Mouse (Mus musculus) heart, embryonic 11.5 days (tissue): Measurements from ENCODE around the gene Gm47289. TPM values are rescaled to one million over a fixed set of nuclear protein-coding genes. Genes with fewer than 3 reads are reported as not detected.

Experiments used
- ATAC-seq: fragments of 200-750 bp; cut with Nextera tagmentation; replicated peaks from 2 replicates; pipeline ENCODE4 v1.8.0; 2017; ENCODE audit warnings: moderate library complexity; ENCODE audit not compliant: insufficient number of reproducible peaks, low FRiP score, low TSS enrichment
- H3K27ac ChIP-seq: fragments of 300-500 bp; sonication (generic); 2 replicates; pipeline ENCODE4 v1.5.1; 2014; ENCODE audit warnings: mild to moderate bottlenecking, low read depth, low read length
- H3K27me3 ChIP-seq: fragments of 300-500 bp; sonication (generic); 2 replicates; pipeline ENCODE4 v1.6.1; 2014; ENCODE audit warnings: mild to moderate bottlenecking, low read length, mixed read lengths; ENCODE audit not compliant: control insufficient read depth, insufficient read depth
- H3K36me3 ChIP-seq: fragments of 300-500 bp; sonication (generic); 2 replicates; pipeline ENCODE4 v1.6.1; 2014; ENCODE audit warnings: mild to moderate bottlenecking, low read length, moderate library complexity, mixed read lengths; ENCODE audit not compliant: control insufficient read depth, insufficient read depth
- H3K4me1 ChIP-seq: fragments of 300-500 bp; sonication (generic); 2 replicates; pipeline ENCODE4 v1.6.1; 2014; ENCODE audit warnings: low read length; ENCODE audit not compliant: control insufficient read depth, insufficient read depth
- H3K4me2 ChIP-seq: fragments of 300-500 bp; sonication (generic); 2 replicates; pipeline ENCODE4 v1.6.1; 2014; ENCODE audit warnings: mild to moderate bottlenecking, moderate library complexity
- H3K4me3 ChIP-seq: fragments of 300-500 bp; sonication (generic); 2 replicates; pipeline ENCODE4 v1.5.1; 2014; ENCODE audit warnings: low read depth, low read length
- H3K9ac ChIP-seq: fragments of 300-500 bp; sonication (generic); 2 replicates; pipeline ENCODE4 v1.6.1; 2014; ENCODE audit warnings: mild to moderate bottlenecking, low read depth, low read length, moderate library complexity
- H3K9me3 ChIP-seq: fragments of 300-500 bp; sonication (generic); replicated peaks from 2 replicates; pipeline ENCODE4 v1.6.1; 2016; ENCODE audit warnings: low read length; ENCODE audit not compliant: control insufficient read depth
- WGBS: fragments of 180-500 bp; shearing (Covaris S2); extraction: QIAGEN DNeasy Blood & Tissue Kit; methylation state at CpG from one replicate; pipeline ENCODE4 v1.1.7; 2014; ENCODE audit not compliant: insufficient replicate concordance; 5-methylcytosine and 5-hydroxymethylcytosine counted together
- polyA plus RNA-seq: library from polyadenylated mRNA; unstranded; fragments of >200 nt; fragmentation: Nextera tagmentation; extraction: Ambion mirVana; gene quantifications from 2 replicates; pipeline ENCODE4 v1.2.1, GENCODE M21; 2014

The Gm47289 gene
- polyA plus RNA-seq, 1 experiment from 2014 or later: not detected

- Histone ChIP-seq H3K9ac (no peak overlapping the region), H3K36me3 (no peaks in the 10 kb centered on the region), H3K27ac (no peak overlapping the region), H3K4me1 (no peaks in the 10 kb centered on the region), H3K4me2 (no peak overlapping the region), H3K4me3 (no peak overlapping the region), H3K27me3 (no peaks in the 10 kb centered on the region), H3K9me3 (no peaks in the 10 kb centered on the region)
- 38% methylated on average over 3 of the region's 3 CpGs for WGBS
- ATAC-seq: no peak
Observed at GRCm38 (mm10) chr9:119181241-119181728, 22.3 kb downstream of the Gm47289 start.

DNA sequence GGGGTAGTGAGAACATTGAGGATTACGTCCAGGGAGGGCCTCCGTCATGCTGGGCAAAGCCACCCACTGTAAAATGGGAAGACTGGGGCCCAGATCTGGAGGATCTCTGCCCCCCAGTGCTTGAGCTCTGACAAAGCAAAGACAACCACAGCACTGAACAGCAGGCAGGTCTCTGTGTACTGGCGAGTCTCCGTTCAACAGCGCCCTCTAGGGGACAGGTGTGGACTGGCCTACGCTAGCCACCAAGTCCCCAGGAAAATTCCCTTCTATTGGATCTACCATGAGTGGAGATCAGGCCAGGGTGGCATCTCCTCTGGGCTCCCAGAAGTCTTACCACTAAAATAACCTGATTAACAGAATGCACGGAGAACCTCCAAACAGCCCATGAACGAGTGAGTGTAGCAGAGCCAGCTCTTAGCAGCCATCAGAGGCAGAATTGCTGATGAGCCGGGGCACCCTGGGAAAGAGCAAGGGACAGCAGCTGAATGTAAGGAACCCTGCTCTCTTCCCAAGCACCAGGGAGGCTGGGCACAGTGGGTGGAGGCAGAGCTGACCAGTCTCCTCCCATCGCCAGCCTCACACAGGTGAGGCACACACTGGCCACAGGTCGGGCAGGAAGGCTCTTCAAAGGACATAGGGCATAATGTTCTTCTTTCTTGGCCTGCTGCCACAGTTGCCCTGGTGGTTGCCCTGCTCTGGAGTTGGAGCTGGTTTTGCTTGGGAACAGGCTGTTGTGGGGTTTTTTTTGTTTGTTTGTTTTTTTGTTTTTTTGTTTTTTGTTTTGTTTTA lies 33.4 kb downstream of the Gm47289 start:
- Histone ChIP-seq H3K4me3 (no peak overlapping the region), H3K27me3 (no peaks in the 10 kb centered on the region), H3K36me3 (no peaks in the 10 kb centered on the region), H3K4me2 (no peak overlapping the region), H3K9ac (no peak overlapping the region), H3K9me3 (no peaks in the 10 kb centered on the region), H3K27ac (no peak overlapping the region), H3K4me1 (no peaks in the 10 kb centered on the region)
- 34% methylated on average over 11 of the region's 11 CpGs for WGBS
- ATAC-seq: no peak

GRCm38 (mm10) chr9:119199151-119199861 lies 40.3 kb downstream of the Gm47289 start:
- Histone ChIP-seq H3K27ac (no peak overlapping the region), H3K4me2 (no peak overlapping the region), H3K36me3 (no peaks in the 10 kb centered on the region), H3K9ac (no peak overlapping the region), H3K27me3 (no peaks in the 10 kb centered on the region), H3K4me3 (no peak overlapping the region), H3K4me1 (no peaks in the 10 kb centered on the region), H3K9me3 (no peaks in the 10 kb centered on the region; the same call in 1 of the 2 replicates)
- WGBS: 80% methylated on average over 10 of the region's 10 CpGs
- no peak for ATAC-seq

DNA sequence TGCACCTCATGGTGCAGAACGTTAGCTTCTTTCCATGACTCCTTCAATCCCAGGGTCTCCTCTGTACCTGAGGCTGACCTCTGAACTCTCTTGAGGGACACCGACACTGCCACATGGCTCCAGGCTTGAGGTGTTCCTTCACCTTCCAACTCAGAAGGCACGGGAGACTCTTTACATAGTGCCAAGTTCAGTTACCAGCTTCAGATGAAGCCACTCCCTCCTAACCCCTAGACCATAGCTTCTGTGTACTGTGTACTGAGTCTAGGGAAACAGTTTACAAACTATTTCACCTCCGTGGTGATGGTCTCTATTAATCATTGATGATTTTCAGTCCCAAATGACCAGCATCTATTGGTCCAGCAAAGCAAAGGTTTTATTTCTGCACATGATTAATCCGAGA lies 42.7 kb downstream of the Gm47289 start:
- Histone ChIP-seq H3K9ac (no peak overlapping the region), H3K9me3 (peaks cover 2% of the 10 kb centered on the region; the same call in 1 of the 2 replicates), H3K27me3 (no peaks in the 10 kb centered on the region), H3K4me1 (no peaks in the 10 kb centered on the region), H3K4me2 (no peak overlapping the region), H3K36me3 (no peaks in the 10 kb centered on the region), H3K4me3 (no peak overlapping the region), H3K27ac (no peak overlapping the region)
- no peak for ATAC-seq
- 79% methylated on average over 5 of the region's 5 CpGs for WGBS

- Histone ChIP-seq H3K36me3 (no peaks in the 10 kb centered on the region), H3K9ac (no peak overlapping the region), H3K27me3 (no peaks in the 10 kb centered on the region), H3K4me1 (no peaks in the 10 kb centered on the region), H3K9me3 (peaks cover 2% of the 10 kb centered on the region; the same call in 1 of the 2 replicates), H3K27ac (no peak overlapping the region), H3K4me2 (no peak overlapping the region), H3K4me3 (no peak overlapping the region)
- 89% methylated on average over 9 of the region's 9 CpGs for WGBS
- no peak for ATAC-seq
Observed at GRCm38 (mm10) chr9:119203617-119204016, 44.7 kb downstream of the Gm47289 start.

DNA sequence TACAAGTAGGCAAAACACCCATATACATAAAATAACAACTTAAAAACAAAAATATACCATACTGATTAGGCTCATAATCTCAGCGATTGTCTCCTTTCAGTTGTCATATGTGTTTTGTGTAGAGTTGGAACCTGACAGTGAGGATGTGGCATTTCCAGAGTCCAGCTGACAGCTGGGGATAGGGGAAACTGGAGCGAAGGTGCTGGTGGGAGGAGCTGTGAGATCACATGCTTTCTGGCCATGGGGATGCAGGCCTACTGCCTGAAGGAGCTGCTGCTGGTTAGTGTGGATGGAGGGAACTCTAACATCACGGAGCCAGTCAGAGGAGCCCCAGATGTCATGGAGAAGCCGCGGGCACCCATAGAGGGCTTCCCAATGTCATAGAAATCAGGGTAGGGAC lies 46.8 kb downstream of the Gm47289 start:
- no peak for ATAC-seq
- H3K36me3 ChIP-seq: no peaks in the 10 kb centered on the region
- WGBS: 83% methylated on average over 5 of the region's 5 CpGs

DNA sequence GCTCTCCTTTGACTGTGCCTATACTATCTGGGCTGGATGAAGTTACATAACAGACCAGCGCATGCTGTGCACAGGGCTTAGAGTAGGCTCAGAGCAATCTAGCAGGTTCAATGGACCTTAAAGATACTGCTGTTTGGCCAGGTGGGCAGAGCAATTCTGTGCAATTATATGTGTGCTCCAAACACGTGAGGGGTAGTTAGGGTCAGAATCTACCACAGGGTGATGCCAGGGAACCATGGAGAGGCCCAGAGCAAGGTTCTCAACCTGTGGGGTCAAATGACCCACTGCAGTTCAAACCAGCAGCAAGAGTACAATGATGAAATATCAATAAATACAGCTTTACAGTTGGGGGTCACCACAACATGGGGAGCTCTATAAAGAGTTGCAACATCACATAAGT lies 47.7 kb downstream of the Gm47289 start:
- no peak overlapping the region for H3K9ac ChIP-seq
- H3K4me1 ChIP-seq: no peaks in the 10 kb centered on the region
- peaks cover 2% of the 10 kb centered on the region; the same call in 1 of the 2 replicates for H3K9me3 ChIP-seq
- H3K4me2 ChIP-seq: no peak overlapping the region
- no peak for ATAC-seq
- H3K36me3 ChIP-seq: no peaks in the 10 kb centered on the region
- no peaks in the 10 kb centered on the region for H3K27me3 ChIP-seq
- 82% methylated on average over 2 of the region's 2 CpGs for WGBS
- H3K27ac ChIP-seq: no peak overlapping the region
- H3K4me3 ChIP-seq: no peak overlapping the region

More for the DNA sequence above, 46.8 kb downstream of the Gm47289 start:
- H3K4me1 ChIP-seq: no peaks in the 10 kb centered on the region
- peaks cover 2% of the 10 kb centered on the region; the same call in 1 of the 2 replicates for H3K9me3 ChIP-seq
- H3K4me2 ChIP-seq: no peak overlapping the region
- no peaks in the 10 kb centered on the region for H3K27me3 ChIP-seq
- H3K9ac ChIP-seq: no peak overlapping the region
- H3K27ac ChIP-seq: no peak overlapping the region
- H3K4me3 ChIP-seq: no peak overlapping the region

DNA sequence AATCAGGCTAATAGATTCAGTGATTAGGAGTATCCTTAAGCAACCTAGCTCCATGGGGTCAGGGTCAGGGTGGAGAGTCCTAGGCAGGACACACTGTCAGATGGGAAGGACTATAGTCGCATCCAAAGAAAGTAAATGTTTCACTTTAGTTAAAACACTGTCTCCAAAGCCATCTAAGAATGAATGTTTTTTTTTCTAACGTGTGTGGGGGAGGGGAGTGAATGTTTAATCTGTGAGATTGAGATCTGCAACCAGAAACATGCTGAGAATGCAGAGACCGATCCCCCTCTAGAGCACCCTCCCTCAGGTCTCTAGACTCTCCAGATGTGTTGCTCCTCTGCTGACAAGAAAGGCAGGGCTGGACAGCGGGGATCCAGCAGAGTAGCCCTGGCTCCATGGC lies 48.2 kb downstream of the Gm47289 start:
- Histone ChIP-seq H3K27me3 (no peaks in the 10 kb centered on the region), H3K4me3 (no peak overlapping the region), H3K9me3 (peaks cover 2% of the 10 kb centered on the region; the same call in 1 of the 2 replicates), H3K27ac (no peak overlapping the region), H3K4me2 (no peak overlapping the region), H3K36me3 (no peaks in the 10 kb centered on the region), H3K4me1 (no peaks in the 10 kb centered on the region), H3K9ac (no peak overlapping the region)
- ATAC-seq: no peak
- 62% methylated on average over 4 of the region's 4 CpGs for WGBS
